ENCODE assay signal across 7 mouse cellular contexts in the genomic region with DNA sequence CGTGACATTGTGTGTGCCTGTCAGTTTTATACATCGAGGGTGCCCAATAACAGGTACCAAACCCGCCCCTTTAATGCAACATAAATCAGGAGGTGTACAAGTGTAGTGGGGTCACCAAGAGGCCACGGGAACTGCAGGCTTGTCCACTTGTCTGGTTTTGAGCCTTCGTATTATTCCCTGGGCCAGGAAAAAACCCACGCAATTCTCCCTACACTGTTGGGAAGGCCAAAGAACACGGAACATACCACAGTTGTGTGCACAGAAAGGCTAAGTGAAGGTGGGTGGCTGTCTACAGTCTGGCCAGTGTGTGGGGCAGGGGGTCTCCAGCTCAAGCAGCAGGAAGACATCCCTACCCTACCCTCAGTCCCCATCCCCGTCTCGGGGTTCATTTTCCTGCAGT.
DNase-seq lines count a peak whose midpoint lies in the region; ATAC-seq and TF ChIP-seq lines count a peak whose summit lies in the region.

No protein-coding gene starts in this region.

- peak overlapping the region; percentile 98 for H3K27ac ChIP-seq in lung, embryonic 15.5 days
- H3K27ac ChIP-seq in forebrain, embryonic 15.5 days (replicated peaks), result peak overlapping the region; percentile 96
- H3K27ac ChIP-seq in midbrain, embryonic 10.5 days (replicated peaks), result peak overlapping the region; percentile 93
- peak overlapping the region; percentile 90 for H3K27ac ChIP-seq in stomach, postnatal 0 days (replicated peaks)

- no peak for TF ChIP-seq CTCF in stomach, postnatal 0 days (IDR thresholded peaks at IDR 0.05; ENCODE audit: low read depth)

- no peaks in the 10 kb centered on the region for H3K9me3 ChIP-seq in lung, embryonic 15.5 days
- H3K9me3 ChIP-seq in forebrain, embryonic 15.5 days, result no peaks in the 10 kb centered on the region
- no peaks in the 10 kb centered on the region for H3K9me3 ChIP-seq in midbrain, embryonic 10.5 days (replicated peaks)
- H3K9me3 ChIP-seq in stomach, postnatal 0 days (ENCODE audit: control insufficient read depth, low read length), result no peaks in the 10 kb centered on the region

- peak overlapping the region; percentile 47 for H3K4me2 ChIP-seq in lung, embryonic 15.5 days
- H3K4me2 ChIP-seq in forebrain, embryonic 15.5 days (replicated peaks), result peak overlapping the region; percentile 39; the same call in 1 of the 2 replicates
- peak overlapping the region; percentile 14; the same call in 1 of the 2 replicates for H3K4me2 ChIP-seq in stomach, postnatal 0 days (replicated peaks; ENCODE audit: low read depth)

- no peak for ATAC-seq in lung, embryonic 15.5 days (ENCODE audit: borderline replicate concordance, extremely low read depth, low FRiP score, low TSS enrichment)
- ATAC-seq in forebrain, embryonic 15.5 days (replicated peaks), result no peak
- ATAC-seq in stomach, postnatal 0 days (ENCODE audit: low FRiP score, low TSS enrichment), result no peak

- H3K4me3 ChIP-seq in lung, embryonic 15.5 days, result no peak overlapping the region
- H3K4me3 ChIP-seq in forebrain, embryonic 15.5 days, result no peak overlapping the region
- peak overlapping the region; percentile 35; the same call in 1 of the 2 replicates for H3K4me3 ChIP-seq in midbrain, embryonic 10.5 days
- H3K4me3 ChIP-seq in stomach, postnatal 0 days (ENCODE audit: low read depth, low read length), result no peak overlapping the region

- H3K36me3 ChIP-seq in lung, embryonic 15.5 days, result no peaks in the 10 kb centered on the region
- no peaks in the 10 kb centered on the region for H3K36me3 ChIP-seq in forebrain, embryonic 15.5 days
- no peaks in the 10 kb centered on the region for H3K36me3 ChIP-seq in midbrain, embryonic 10.5 days
- no peaks in the 10 kb centered on the region for H3K36me3 ChIP-seq in stomach, postnatal 0 days (ENCODE audit: control insufficient read depth, insufficient read depth, low read length)

- no peak for TF ChIP-seq EP300 in stomach, postnatal 0 days (optimal IDR thresholded peaks at IDR 0.05)

- WGBS in lung, embryonic 15.5 days, result 65% methylated on average over 9 of the region's 9 CpGs
- WGBS in forebrain, embryonic 15.5 days, result 65% methylated on average over 9 of the region's 9 CpGs
- 79% methylated on average over 9 of the region's 9 CpGs for WGBS in midbrain, embryonic 10.5 days
- 63% methylated on average over 9 of the region's 9 CpGs for WGBS in stomach, postnatal 0 days

- no peaks in the 10 kb centered on the region for H3K27me3 ChIP-seq in lung, embryonic 15.5 days
- H3K27me3 ChIP-seq in forebrain, embryonic 15.5 days, result no peaks in the 10 kb centered on the region
- H3K27me3 ChIP-seq in midbrain, embryonic 10.5 days (ENCODE audit: low read depth, poor library complexity, severe bottlenecking), result no peaks in the 10 kb centered on the region
- no peaks in the 10 kb centered on the region for H3K27me3 ChIP-seq in stomach, postnatal 0 days (ENCODE audit: control insufficient read depth, insufficient read depth, low read length)

- peaks cover 53% of the 10 kb centered on the region for H3K4me1 ChIP-seq in lung, embryonic 15.5 days
- peaks cover 35% of the 10 kb centered on the region for H3K4me1 ChIP-seq in forebrain, embryonic 15.5 days
- peaks cover 52% of the 10 kb centered on the region for H3K4me1 ChIP-seq in midbrain, embryonic 10.5 days
- peaks cover 10% of the 10 kb centered on the region; the same call in 1 of the 2 replicates for H3K4me1 ChIP-seq in stomach, postnatal 0 days (replicated peaks; ENCODE audit: control insufficient read depth, insufficient read depth)

- no peak for DNase-seq in lung, adult 18-20 months
- DNase-seq in midbrain, embryonic 10.5 days (ENCODE audit: low spot score), result no peak
- DNase-seq in stomach, postnatal 0 days (ENCODE audit: low spot score), result no peak
- DNase-seq in ovary, postnatal 36 days (ENCODE audit: low spot score), result no peak
- DNase-seq in spleen, postnatal 10 days (ENCODE audit: low spot score in 2 of 2), result no peak

- no peak overlapping the region for H3K9ac ChIP-seq in lung, embryonic 15.5 days
- no peak overlapping the region for H3K9ac ChIP-seq in forebrain, embryonic 15.5 days (replicated peaks)
- no peak overlapping the region for H3K9ac ChIP-seq in stomach, postnatal 0 days (ENCODE audit: low read length)
